Mouse (Mus musculus) MEL (cell line): Measurements from ENCODE around the gene Gm20388.

Source experiments
- BHLHE40 ChIP-seq: IDR thresholded peaks from 2 replicates; pipeline ENCODE4 v1.6.1; 2012; ENCODE audit warnings: low read depth, mild to moderate bottlenecking, inconsistent platforms, low read length, improper control_type of control experiment, borderline replicate concordance
- CTCF ChIP-seq, 3 experiments: IDR thresholded peaks in 2 of 3; conservative IDR thresholded peaks in 1 of 3; 2 replicates each; pipeline ENCODE4 v1.5.1; 2011 to 2012; ENCODE audit warnings: low read length in 3 of 3, low read depth in 2 of 3, mild to moderate bottlenecking in 2 of 3, improper control_type of control experiment in 1 of 3, inconsistent platforms in 1 of 3, mixed read lengths in 1 of 3, moderate library complexity in 1 of 3; ENCODE audit not compliant: control insufficient read depth in 1 of 3, insufficient read depth in 1 of 3, poor library complexity in 1 of 3, severe bottlenecking in 1 of 3
- E2F4 ChIP-seq: IDR thresholded peaks from 2 replicates; pipeline ENCODE4 v1.6.1; 2011; ENCODE audit warnings: low read depth, low read length, improper control_type of control experiment, borderline replicate concordance
- EP300 ChIP-seq, 2 experiments: IDR thresholded peaks; 2 replicates each; pipeline ENCODE4 v1.6.1; 2011; ENCODE audit warnings: improper control_type of control experiment in 2 of 2, low read length in 2 of 2, low read depth in 1 of 2, mild to moderate bottlenecking in 1 of 2
- MAFK ChIP-seq: IDR thresholded peaks from 2 replicates; pipeline ENCODE4 v1.6.1; 2011; ENCODE audit warnings: low read depth, mild to moderate bottlenecking, low read length, improper control_type of control experiment, borderline replicate concordance
- NRF1 ChIP-seq: IDR thresholded peaks from 2 replicates; pipeline ENCODE4 v1.6.1; 2014; ENCODE audit warnings: low read depth, mild to moderate bottlenecking, inconsistent platforms, low read length, improper control_type of control experiment, moderate library complexity; ENCODE audit not compliant: poor library complexity, insufficient read depth, severe bottlenecking
- POLR2A ChIP-seq, 2 experiments: IDR thresholded peaks; 2 replicates each; pipeline ENCODE4 v1.6.1; 2011 to 2012; ENCODE audit warnings: low read length in 2 of 2, mild to moderate bottlenecking in 2 of 2, control low read depth in 1 of 2, improper control_type of control experiment in 1 of 2, low read depth in 1 of 2, moderate library complexity in 1 of 2; ENCODE audit not compliant: control insufficient read depth in 1 of 2, insufficient read depth in 1 of 2, poor library complexity in 1 of 2
- RCOR1 ChIP-seq: IDR thresholded peaks from 2 replicates; pipeline ENCODE4 v1.6.1; 2012; ENCODE audit warnings: low read depth, mild to moderate bottlenecking, inconsistent platforms, low read length, improper control_type of control experiment
- USF1 ChIP-seq: IDR thresholded peaks from 2 replicates; pipeline ENCODE4 v1.6.1; 2014; ENCODE audit warnings: low read depth, mild to moderate bottlenecking, inconsistent platforms, low read length, improper control_type of control experiment, moderate library complexity
- USF2 ChIP-seq, 2 experiments: IDR thresholded peaks; 2 replicates each; pipeline ENCODE4 v1.6.1; 2011 to 2012; ENCODE audit warnings: improper control_type of control experiment in 2 of 2, low read length in 2 of 2, borderline replicate concordance in 1 of 2, inconsistent platforms in 1 of 2, low read depth in 1 of 2, mild to moderate bottlenecking in 1 of 2; ENCODE audit not compliant: insufficient read depth in 1 of 2

GRCm38 (mm10) chr8:120498349-120498831, 587.7 kb downstream of the Gm20388 start:
- TF ChIP-seq RCOR1, result peak; percentile 55
- TF ChIP-seq POLR2A (IDR thresholded peaks at IDR 0.05; ENCODE audit: control insufficient read depth in 1 of 2, insufficient read depth in 1 of 2, low read depth in 1 of 2, low read length in 2 of 2, poor library complexity in 1 of 2), result no peak; a peak in 1 of 4 replicates
- TF ChIP-seq EP300 (IDR thresholded peaks at IDR 0.05; ENCODE audit: low read depth in 1 of 2, low read length in 2 of 2), result peak; percentile 34 to 87; a peak in 2 of 4 replicates
- TF ChIP-seq USF1, result no peak
- TF ChIP-seq CTCF (IDR thresholded peaks at IDR 0.05 in 2 of 3, conservative IDR thresholded peaks at IDR 0.05 in 1 of 3; ENCODE audit: control insufficient read depth in 1 of 3, insufficient read depth in 1 of 3, low read depth in 2 of 3, low read length in 3 of 3, poor library complexity in 1 of 3, severe bottlenecking in 1 of 3), result no peak
- no peak for TF ChIP-seq MAFK
- TF ChIP-seq BHLHE40, result no peak
- no peak for TF ChIP-seq NRF1
- no peak for TF ChIP-seq USF2 (IDR thresholded peaks at IDR 0.05; ENCODE audit: borderline replicate concordance in 1 of 2, insufficient read depth in 1 of 2, low read depth in 1 of 2, low read length in 2 of 2)
- no peak for TF ChIP-seq E2F4
